Mouse (Mus musculus): ENCODE measurements around the gene Gm9732.
"Not testable (repeated sequence)": the region's sequence is repeated elsewhere in the genome, so short reads cannot be mapped to it uniquely, and the experiment has no call there.

- not testable (repeated sequence) for TF ChIP-seq POLR2A (IDR thresholded peaks at IDR 0.05; ENCODE audit: control insufficient read depth in 1 of 2, insufficient read depth in 1 of 2, low read depth in 1 of 2, low read length in 2 of 2, poor library complexity in 1 of 2); GATA1 (IDR thresholded peaks at IDR 0.05; ENCODE audit: low read depth, low read length); CTCF (IDR thresholded peaks at IDR 0.05 in 2 of 3, conservative IDR thresholded peaks at IDR 0.05 in 1 of 3; ENCODE audit: control insufficient read depth in 1 of 3, insufficient read depth in 1 of 3, low read depth in 2 of 3, low read length in 3 of 3, poor library complexity in 1 of 3, severe bottlenecking in 1 of 3); MEF2A (IDR thresholded peaks at IDR 0.05; ENCODE audit: extremely low read depth, insufficient replicate concordance, low read depth, low read length, poor library complexity, severe bottlenecking); SIN3A (IDR thresholded peaks at IDR 0.05; ENCODE audit: low read length); BHLHE40 (IDR thresholded peaks at IDR 0.05; ENCODE audit: borderline replicate concordance, low read depth, low read length); POLR2AphosphoS2 (IDR thresholded peaks at IDR 0.05; ENCODE audit: low read length); EP300 (IDR thresholded peaks at IDR 0.05; ENCODE audit: low read depth in 1 of 2, low read length in 2 of 2); ZMIZ1 (IDR thresholded peaks at IDR 0.05; ENCODE audit: low read depth, low read length)
These were observed 37.1 kb upstream of the Gm9732 start for GRCm38 (mm10) chr14:43237769-43238168.
